Mouse (Mus musculus): Measurements from ENCODE around the gene Arl5a. TPM values are rescaled to one million over a fixed set of nuclear protein-coding genes. Genes with fewer than 3 reads are reported as not detected.

The Arl5a gene
- total RNA-seq, 1 experiment from 2014 or later = 51.8 TPM

DNA sequence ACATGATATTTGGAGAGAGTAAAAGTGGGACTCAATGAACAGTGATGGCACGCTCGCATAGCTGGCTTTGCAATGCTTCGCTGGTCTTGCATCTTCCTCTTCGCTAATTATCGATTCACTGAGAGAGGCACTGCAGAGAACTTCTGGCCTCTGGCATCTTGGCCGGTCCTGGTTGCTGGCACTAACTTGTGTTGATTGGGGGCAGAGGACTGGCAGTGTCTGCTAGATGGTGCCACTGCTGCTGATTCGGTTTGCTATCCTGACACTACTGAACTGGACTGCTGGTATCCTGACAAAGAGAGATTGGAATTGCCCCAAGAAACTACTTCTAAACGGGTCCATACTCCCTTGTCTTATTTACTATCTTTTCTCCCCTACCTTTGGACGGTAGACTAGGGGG, 63.6 kb downstream of the Arl5a start:
- no peak for DNase-seq

GRCm38 (mm10) chr2:52359722-52360121, 65.0 kb downstream of the Arl5a start:
- DNase-seq = no peak

- no peak for DNase-seq
These were observed 66.5 kb downstream of the Arl5a start for GRCm38 (mm10) chr2:52358156-52358555.

DNA sequence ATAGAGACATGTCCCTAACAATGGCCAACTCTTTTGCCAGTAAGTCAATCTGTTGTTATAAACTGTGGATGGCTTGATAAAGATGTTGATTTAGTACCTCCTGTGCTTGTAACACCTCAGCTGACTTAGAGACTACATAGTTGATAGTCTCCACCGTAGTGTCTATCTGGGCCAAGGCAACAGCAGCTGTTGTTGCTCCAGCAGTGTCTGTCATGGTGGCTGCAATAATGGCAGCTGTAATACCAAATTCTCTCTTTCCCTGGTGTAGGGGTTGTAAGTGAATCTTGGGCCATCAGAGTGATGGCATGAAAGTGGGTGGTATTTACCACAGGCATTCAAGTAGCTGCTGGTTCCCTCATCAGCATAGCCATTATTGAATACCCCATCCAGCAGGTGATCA, 73.7 kb downstream of the Arl5a start:
- DNase-seq = no peak

Other genes with a start within 250 kb of the Arl5a start
- 4.1 and 8.5 TPM in 2 replicates for gene Neb, start 46.4 kb downstream of the Arl5a start, total RNA-seq (2021)

All from adrenal gland, postnatal 25 days (tissue).